Mouse (Mus musculus) limb, embryonic 11.5 days (tissue): ENCODE data around the gene Il1r1. TPM values are rescaled to one million over a fixed set of nuclear protein-coding genes. Genes with fewer than 3 reads are reported as not detected.
A peak's percentile ranks its signal among the peaks of the same experiment; 100 is the strongest.

Experiments used
- ATAC-seq: fragments of 200-750 bp; cut with Nextera tagmentation; 2 replicates; pipeline ENCODE4 v1.8.0; 2017; ENCODE audit warnings: low read depth; ENCODE audit not compliant: insufficient number of reproducible peaks, low FRiP score, low TSS enrichment
- DNase-seq: peaks from one replicate; pipeline ENCODE4 v3.0.0-alpha.2; 2015; ENCODE audit warnings: low spot score
- H3K27ac ChIP-seq: fragments of 300-500 bp; sonication (generic); replicated peaks from 2 replicates; pipeline ENCODE4 v1.5.1; 2014; ENCODE audit warnings: low read depth, mild to moderate bottlenecking, low read length
- H3K27me3 ChIP-seq: fragments of 300-500 bp; sonication (generic); 2 replicates; pipeline ENCODE4 v1.6.1; 2014; ENCODE audit warnings: mild to moderate bottlenecking, low read length, mixed read lengths; ENCODE audit not compliant: control insufficient read depth, insufficient read depth
- H3K36me3 ChIP-seq: fragments of 300-500 bp; sonication (generic); 2 replicates; pipeline ENCODE4 v1.6.1; 2014; ENCODE audit warnings: mild to moderate bottlenecking, low read length, moderate library complexity, mixed read lengths; ENCODE audit not compliant: control insufficient read depth, insufficient read depth
- H3K4me1 ChIP-seq: fragments of 300-500 bp; sonication (generic); 2 replicates; pipeline ENCODE4 v1.6.1; 2014; ENCODE audit warnings: low read length, mixed read lengths; ENCODE audit not compliant: control insufficient read depth, insufficient read depth
- H3K4me2 ChIP-seq: fragments of 300-500 bp; sonication (generic); 2 replicates; pipeline ENCODE4 v1.6.1; 2014; ENCODE audit warnings: low read depth, mild to moderate bottlenecking, moderate library complexity; ENCODE audit not compliant: severe bottlenecking
- H3K4me3 ChIP-seq: fragments of 300-500 bp; sonication (generic); 2 replicates; pipeline ENCODE4 v1.5.1; 2014; ENCODE audit warnings: low read depth, low read length
- H3K9ac ChIP-seq: fragments of 300-500 bp; sonication (generic); 2 replicates; pipeline ENCODE4 v1.6.1; 2014; ENCODE audit warnings: mild to moderate bottlenecking, low read length
- H3K9me3 ChIP-seq: fragments of 300-500 bp; sonication (generic); 2 replicates; pipeline ENCODE4 v1.6.1; 2016; ENCODE audit warnings: low read length; ENCODE audit not compliant: control insufficient read depth
- WGBS: fragments of 180-500 bp; shearing (Covaris S2); extraction: QIAGEN DNeasy Blood & Tissue Kit; methylation state at CpG from one replicate; pipeline ENCODE4 v1.1.7; 2014; 5-methylcytosine and 5-hydroxymethylcytosine counted together
- polyA plus RNA-seq: library from polyadenylated mRNA; unstranded; fragments of >200 nt; fragmentation: Nextera tagmentation; extraction: Ambion mirVana; gene quantifications from 2 replicates; pipeline ENCODE4 v1.2.1, GENCODE M21; 2014

Il1r1 gene
- polyA plus RNA-seq, 1 experiment from 2014 or later, result 1.8 TPM

- Histone ChIP-seq H3K9ac (no peak overlapping the region), H3K9me3 (no peaks in the 10 kb centered on the region), H3K27me3 (no peaks in the 10 kb centered on the region), H3K27ac (no peak overlapping the region), H3K4me2 (no peak overlapping the region), H3K4me1 (no peaks in the 10 kb centered on the region), H3K36me3 (no peaks in the 10 kb centered on the region), H3K4me3 (no peak overlapping the region)
- ATAC-seq (no peak), DNase-seq (no peak)
- 85% methylated on average over 2 of the region's 2 CpGs for WGBS
These were observed 1.3 kb upstream of the Il1r1 start for GRCm38 (mm10) chr1:40223591-40223990.

- Histone ChIP-seq H3K4me2 (no peak overlapping the region), H3K9me3 (no peaks in the 10 kb centered on the region), H3K4me1 (no peaks in the 10 kb centered on the region), H3K36me3 (no peaks in the 10 kb centered on the region), H3K27me3 (no peaks in the 10 kb centered on the region), H3K27ac (no peak overlapping the region), H3K4me3 (no peak overlapping the region), H3K9ac (no peak overlapping the region)
- ATAC-seq (no peak), DNase-seq (no peak)
- WGBS, result 84% methylated on average over 2 of the region's 2 CpGs
These were observed 700 bp downstream of the Il1r1 start for GRCm38 (mm10) chr1:40225580-40225979.

GRCm38 (mm10) chr1:40229033-40229432 lies 4.2 kb downstream of the Il1r1 start:
- ATAC-seq, result no peak
- Histone ChIP-seq H3K27ac (no peak overlapping the region), H3K27me3 (no peaks in the 10 kb centered on the region), H3K9ac (no peak overlapping the region), H3K4me1 (peaks cover 3% of the 10 kb centered on the region; the same call in 1 of the 2 replicates), H3K9me3 (no peaks in the 10 kb centered on the region), H3K4me3 (no peak overlapping the region), H3K36me3 (no peaks in the 10 kb centered on the region), H3K4me2 (no peak overlapping the region)
- DNase-seq, result no peak
- WGBS, result 87% methylated on average over 3 of the region's 3 CpGs

GRCm38 (mm10) chr1:40229771-40230280 lies 4.9 kb downstream of the Il1r1 start:
- ATAC-seq (no peak), DNase-seq (no peak)
- no peaks in the 10 kb centered on the region for H3K27me3 ChIP-seq
- H3K9me3 ChIP-seq, result no peaks in the 10 kb centered on the region
- H3K4me3 ChIP-seq, result no peak overlapping the region
- no peak overlapping the region for H3K4me2 ChIP-seq
- H3K27ac ChIP-seq, result no peak overlapping the region
- H3K9ac ChIP-seq, result no peak overlapping the region
- H3K4me1 ChIP-seq, result peaks cover 3% of the 10 kb centered on the region; the same call in 1 of the 2 replicates
- 90% methylated on average over 3 of the region's 3 CpGs for WGBS
- H3K36me3 ChIP-seq, result no peaks in the 10 kb centered on the region

GRCm38 (mm10) chr1:40230336-40230735 lies 5.5 kb downstream of the Il1r1 start:
- no peak for ATAC-seq
- no peak overlapping the region for H3K4me2 ChIP-seq
- H3K27me3 ChIP-seq, result no peaks in the 10 kb centered on the region
- no peak overlapping the region for H3K4me3 ChIP-seq
- no peaks in the 10 kb centered on the region for H3K9me3 ChIP-seq
- no peak for DNase-seq
- peaks cover 3% of the 10 kb centered on the region; the same call in 1 of the 2 replicates for H3K4me1 ChIP-seq
- H3K9ac ChIP-seq, result no peak overlapping the region
- H3K27ac ChIP-seq, result no peak overlapping the region
- WGBS, result 90% methylated on average over 7 of the region's 7 CpGs
- H3K36me3 ChIP-seq, result no peaks in the 10 kb centered on the region

GRCm38 (mm10) chr1:40231116-40231515 lies 6.2 kb downstream of the Il1r1 start:
- Histone ChIP-seq H3K4me2 (no peak overlapping the region), H3K27me3 (no peaks in the 10 kb centered on the region), H3K27ac (no peak overlapping the region), H3K4me1 (peaks cover 3% of the 10 kb centered on the region; the same call in 1 of the 2 replicates), H3K9ac (no peak overlapping the region), H3K9me3 (no peaks in the 10 kb centered on the region), H3K36me3 (no peaks in the 10 kb centered on the region), H3K4me3 (no peak overlapping the region)
- 88% methylated on average over 3 of the region's 3 CpGs for WGBS
- ATAC-seq (no peak), DNase-seq (no peak)

- 36% methylated on average over 7 of the region's 7 CpGs for WGBS
- Histone ChIP-seq H3K4me1 (peaks cover 3% of the 10 kb centered on the region; the same call in 1 of the 2 replicates), H3K9me3 (no peaks in the 10 kb centered on the region), H3K27me3 (no peaks in the 10 kb centered on the region), H3K4me2 (no peak overlapping the region), H3K36me3 (no peaks in the 10 kb centered on the region), H3K9ac (no peak overlapping the region), H3K4me3 (no peak overlapping the region), H3K27ac (no peak overlapping the region)
- DNase-seq, result peak; percentile 38
- ATAC-seq, result no peak
These were observed 8.3 kb downstream of the Il1r1 start for GRCm38 (mm10) chr1:40233217-40233616.

GRCm38 (mm10) chr1:40233621-40234020 lies 8.7 kb downstream of the Il1r1 start:
- Histone ChIP-seq H3K9ac (no peak overlapping the region), H3K9me3 (no peaks in the 10 kb centered on the region), H3K27ac (no peak overlapping the region), H3K4me1 (peaks cover 3% of the 10 kb centered on the region; the same call in 1 of the 2 replicates), H3K4me3 (no peak overlapping the region), H3K36me3 (no peaks in the 10 kb centered on the region), H3K4me2 (no peak overlapping the region), H3K27me3 (no peaks in the 10 kb centered on the region)
- 62% methylated on average over 3 of the region's 3 CpGs for WGBS
- no peak for ATAC-seq
- DNase-seq, result no peak
